Mouse (Mus musculus): ENCODE data around the gene Slc9a7. TPM values are rescaled to one million over a fixed set of nuclear protein-coding genes. Genes with fewer than 3 reads are reported as not detected.

Gene Slc9a7
- total RNA-seq, 2 experiments from 2014 or later = 4.2 TPM; not detected in 1

DNA sequence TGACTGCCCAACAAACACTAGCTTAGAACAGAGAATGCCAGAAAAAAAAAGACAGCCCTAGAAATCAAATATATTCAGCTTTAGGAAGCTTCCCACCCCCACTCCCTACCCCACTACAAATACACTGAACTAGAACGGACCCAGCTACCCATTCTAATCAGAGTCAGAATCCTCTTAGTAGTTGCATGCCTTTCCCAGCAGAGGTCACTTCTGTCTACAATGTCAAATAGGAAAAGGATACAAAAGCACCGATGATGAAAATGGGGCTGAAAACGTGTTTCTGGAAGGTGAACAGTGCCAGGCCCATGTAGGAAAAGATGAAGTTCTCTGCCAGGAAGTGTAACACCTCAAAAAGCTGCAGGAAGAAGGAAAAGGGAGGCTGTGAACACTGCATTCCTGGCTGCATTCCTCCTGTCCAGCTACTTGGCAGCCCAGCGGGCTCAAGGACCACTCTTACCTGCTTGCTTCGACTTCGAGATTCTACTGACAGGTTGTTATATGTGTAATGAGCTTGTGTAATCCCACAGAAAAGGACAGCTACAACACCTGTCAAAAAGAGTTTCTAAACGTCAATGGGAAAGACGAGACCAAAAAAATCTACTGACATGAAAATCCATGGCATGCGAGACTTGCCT is 129.8 kb downstream of the Slc9a7 start:
- ATAC-seq (replicated peaks; ENCODE audit: low FRiP score, poor library complexity, severe bottlenecking) = no peak

DNA sequence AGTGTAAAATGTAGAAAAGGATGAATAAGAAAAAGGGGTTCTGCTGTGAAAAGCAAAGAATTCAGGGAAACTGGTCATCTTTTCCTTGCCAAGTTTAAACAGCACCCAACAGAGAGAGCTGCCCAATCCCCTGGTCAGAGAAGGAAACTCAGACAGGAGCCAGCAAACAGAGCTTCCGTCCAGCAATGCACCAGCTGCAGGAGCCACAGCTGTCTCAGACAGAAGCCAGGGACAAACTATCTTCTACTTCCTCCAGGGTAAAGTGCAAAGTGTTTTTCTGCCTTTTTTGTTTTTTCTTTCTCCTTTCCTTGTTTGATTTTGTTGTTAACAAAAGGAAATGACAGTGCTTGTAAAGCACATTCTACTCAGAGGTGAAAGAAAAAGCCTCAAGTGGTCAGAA is 131.3 kb downstream of the Slc9a7 start:
- no peak for ATAC-seq (replicated peaks; ENCODE audit: low FRiP score, poor library complexity, severe bottlenecking)

DNA sequence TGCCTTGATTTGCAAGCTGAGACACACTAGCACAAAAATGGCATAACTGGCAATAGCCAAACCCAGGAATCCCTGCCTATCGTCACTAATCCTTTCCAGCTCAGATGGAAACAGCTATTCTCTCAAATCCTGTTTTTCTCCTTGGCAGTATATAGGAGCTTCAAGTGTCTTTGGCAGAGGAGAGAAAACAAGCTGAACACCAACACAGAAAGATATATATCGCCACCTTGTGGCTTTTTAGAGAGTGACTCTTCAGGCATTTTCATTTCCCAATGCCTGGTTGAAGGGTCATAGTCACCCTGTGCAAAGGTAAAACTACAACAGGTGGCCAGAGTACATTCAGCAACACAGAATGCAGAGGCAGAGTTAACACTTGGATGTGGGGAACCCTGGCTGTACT is 134.1 kb downstream of the Slc9a7 start:
- ATAC-seq (replicated peaks; ENCODE audit: low FRiP score, poor library complexity, severe bottlenecking) = no peak

GRCm38 (mm10) chrX:20129466-20129865 is 162.1 kb downstream of the Slc9a7 start:
- no peak for ATAC-seq (replicated peaks; ENCODE audit: low FRiP score, poor library complexity, severe bottlenecking)

GRCm38 (mm10) chrX:20128951-20129350 is 162.7 kb downstream of the Slc9a7 start:
- ATAC-seq (replicated peaks; ENCODE audit: low FRiP score, poor library complexity, severe bottlenecking) = no peak

- ATAC-seq (replicated peaks; ENCODE audit: low FRiP score, poor library complexity, severe bottlenecking) = no peak
These were observed 166.1 kb downstream of the Slc9a7 start for GRCm38 (mm10) chrX:20125481-20125880.

DNA sequence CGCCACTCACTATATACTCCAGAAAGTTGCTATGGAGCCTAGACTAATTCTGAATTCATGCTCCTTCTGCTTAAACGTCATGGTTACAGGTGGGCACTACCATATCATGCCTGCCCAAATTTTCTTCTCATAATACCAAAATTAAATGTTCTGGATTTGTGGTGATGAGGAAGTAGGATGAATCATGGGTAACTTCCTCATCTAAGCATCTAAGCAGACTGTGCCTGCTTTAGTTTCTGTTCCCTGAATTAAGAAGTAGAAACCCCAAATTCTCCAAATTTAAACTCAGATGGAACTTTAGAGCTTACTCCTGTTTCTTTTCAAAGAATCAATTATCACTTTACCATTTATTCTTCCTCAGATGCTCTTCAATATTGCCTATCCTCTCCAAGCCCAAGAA is 173.9 kb downstream of the Slc9a7 start:
- ATAC-seq (replicated peaks; ENCODE audit: low FRiP score, poor library complexity, severe bottlenecking) = no peak

DNA sequence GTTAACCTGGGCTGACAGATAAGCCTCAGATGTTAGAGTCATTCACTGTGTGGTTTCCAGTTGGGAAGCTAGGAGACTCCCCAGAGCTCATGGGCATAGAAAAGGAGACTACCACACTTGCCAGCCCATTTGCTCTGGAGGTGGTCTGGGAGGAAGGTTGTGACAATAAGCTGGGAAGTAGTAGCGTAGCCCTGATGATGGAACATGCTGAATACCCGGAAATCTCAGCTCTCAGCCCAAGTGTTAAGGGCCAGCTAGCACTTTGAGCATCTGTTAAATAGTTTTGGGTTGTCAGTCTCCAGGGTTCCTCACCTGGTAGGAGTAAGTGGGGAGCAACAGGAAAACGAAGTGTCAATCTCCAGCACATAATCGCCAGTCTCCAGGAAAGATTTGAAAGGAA is 221.4 kb downstream of the Slc9a7 start:
- ATAC-seq (replicated peaks; ENCODE audit: low FRiP score, poor library complexity, severe bottlenecking) = no peak

DNA sequence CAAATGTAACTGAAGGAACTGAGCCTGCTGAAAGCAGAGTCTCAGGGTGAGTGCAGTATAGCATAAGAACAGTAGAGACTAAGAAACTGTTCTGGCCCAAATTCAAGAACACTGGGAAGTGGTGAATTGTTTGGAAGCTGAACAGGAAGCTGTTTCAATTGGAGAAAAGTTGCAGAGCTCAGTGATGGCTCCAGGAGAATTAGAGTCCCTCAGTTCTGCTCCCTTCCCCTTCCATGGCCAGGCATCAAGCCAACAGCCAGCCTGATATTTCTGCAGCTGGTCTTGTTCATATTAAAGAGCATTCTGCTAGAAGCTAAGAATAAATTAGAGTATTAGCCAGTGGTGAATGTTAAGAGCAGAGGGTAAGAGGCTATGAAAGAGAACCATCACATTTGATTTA is 225.0 kb downstream of the Slc9a7 start:
- ATAC-seq (replicated peaks; ENCODE audit: low FRiP score, poor library complexity, severe bottlenecking) = no peak

- ATAC-seq (replicated peaks; ENCODE audit: low FRiP score, poor library complexity, severe bottlenecking) = no peak
These were observed 229.7 kb downstream of the Slc9a7 start for GRCm38 (mm10) chrX:20061764-20062480.

GRCm38 (mm10) chrX:20060769-20061315 is 230.8 kb downstream of the Slc9a7 start:
- ATAC-seq (replicated peaks; ENCODE audit: low FRiP score, poor library complexity, severe bottlenecking) = no peak

DNA sequence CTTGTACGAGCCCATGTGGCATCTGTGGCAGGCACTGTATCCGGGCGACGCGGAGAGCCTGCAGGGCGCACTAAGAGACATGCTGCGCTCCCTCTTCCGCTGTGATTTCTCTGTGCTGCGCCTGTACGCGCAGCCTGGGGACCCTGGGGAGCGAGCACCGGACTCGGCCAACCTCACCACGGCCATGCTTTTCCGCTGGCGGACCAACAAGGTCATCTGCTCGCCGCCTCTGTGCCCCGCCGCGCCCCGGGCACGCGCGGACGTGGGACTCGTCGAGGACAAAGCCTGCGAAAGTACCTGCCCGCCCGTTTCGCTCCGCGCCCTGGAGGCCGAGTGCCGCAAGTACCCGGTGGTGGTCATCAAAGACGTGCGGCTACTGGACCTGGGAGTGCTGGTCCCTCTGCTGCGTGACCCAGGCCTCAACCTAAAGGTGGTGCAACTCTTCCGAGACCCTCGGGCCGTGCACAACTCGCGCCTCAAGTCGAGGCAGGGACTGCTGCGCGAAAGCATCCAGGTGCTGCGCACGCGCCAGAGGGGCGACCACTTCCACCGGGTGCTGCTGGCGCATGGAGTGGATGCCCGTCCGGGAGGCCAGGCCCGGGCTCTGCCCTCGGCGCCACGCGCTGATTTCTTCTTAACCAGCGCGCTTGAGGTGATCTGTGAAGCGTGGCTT is 231.4 kb downstream of the Slc9a7 start:
- no peak for ATAC-seq (replicated peaks; ENCODE audit: low FRiP score, poor library complexity, severe bottlenecking)

- no peak for ATAC-seq (replicated peaks; ENCODE audit: low FRiP score, poor library complexity, severe bottlenecking)
These were observed 232.1 kb downstream of the Slc9a7 start, which contains the start of gene Chst7 for GRCm38 (mm10) chrX:20059381-20059971. Chst7 (plus strand) TSS chrX:20059560.

Other genes starting within 250 kb of the Slc9a7 start
- not detected in 2 replicates for gene Chst7, start 232.2 kb downstream of the Slc9a7 start, total RNA-seq (2015; ENCODE audit: low replicate concordance)
- gene Chst7, start 232.2 kb downstream of the Slc9a7 start, total RNA-seq (2017; ENCODE audit: low replicate concordance) = not detected in 2 replicates
- gene Rp2, start 72.7 kb upstream of the Slc9a7 start, total RNA-seq (2015; ENCODE audit: low replicate concordance) = 23.4 and 26.1 TPM in 2 replicates
- gene Rp2, start 72.7 kb upstream of the Slc9a7 start, total RNA-seq (2017; ENCODE audit: low replicate concordance) = 17.0 and 18.8 TPM in 2 replicates
- gene Jade3, start 133.9 kb upstream of the Slc9a7 start, total RNA-seq (2015; ENCODE audit: low replicate concordance) = 2.7 and 4.4 TPM in 2 replicates
- gene Jade3, start 133.9 kb upstream of the Slc9a7 start, total RNA-seq (2017; ENCODE audit: low replicate concordance) = 3.9 and 4.2 TPM in 2 replicates

Data from erythroblast, adult 5-6 weeks (primary cell).